Mouse (Mus musculus) heart, adult 2 months (tissue): ENCODE data around the gene Cd200r3. TPM values are rescaled to one million over a fixed set of nuclear protein-coding genes. Genes with fewer than 3 reads are reported as not detected.

Experiments
- DNase-seq, 2 experiments: peaks; one replicate each; pipeline ENCODE4 v3.0.0; 2021
- H3K27ac ChIP-seq: fragments of 200-600 bp; 2 replicates; pipeline ENCODE4 v1.8.1; 2022
- H3K27me3 ChIP-seq: fragments of 200-500 bp; 2 replicates; pipeline ENCODE4 v1.6.1; 2012; ENCODE audit warnings: mild to moderate bottlenecking, low read length, inconsistent platforms, mixed read lengths; ENCODE audit not compliant: control insufficient read depth, insufficient read depth
- H3K36me3 ChIP-seq: fragments of 200-500 bp; 2 replicates; pipeline ENCODE4 v1.6.1; 2012; ENCODE audit warnings: low read length, inconsistent platforms; ENCODE audit not compliant: control insufficient read depth, insufficient read depth
- H3K4me1 ChIP-seq: fragments of 200-500 bp; 2 replicates; pipeline ENCODE4 v1.6.1; 2011; ENCODE audit warnings: low read length; ENCODE audit not compliant: control insufficient read depth, insufficient read depth
- H3K4me3 ChIP-seq: fragments of 200-600 bp; 2 replicates; pipeline ENCODE4 v1.8.1; 2022
- H3K79me2 ChIP-seq: fragments of 200-500 bp; replicated peaks from 2 replicates; pipeline ENCODE4 v1.6.1; 2012; ENCODE audit warnings: mild to moderate bottlenecking, inconsistent platforms, low read length, moderate library complexity, mixed read lengths; ENCODE audit not compliant: control insufficient read depth, insufficient read depth
- H3K9ac ChIP-seq: fragments of 200-500 bp; 2 replicates; pipeline ENCODE4 v1.6.1; 2012; ENCODE audit warnings: low read depth, mild to moderate bottlenecking, control low read depth, inconsistent platforms, low read length, mixed read lengths
- CTCF ChIP-seq: fragments of 200-600 bp; IDR thresholded peaks from 2 replicates; pipeline ENCODE4 v1.8.1; 2022; ENCODE audit warnings: antibody characterized with exemption, mild to moderate bottlenecking, moderate library complexity
- EP300 ChIP-seq: fragments of 200-500 bp; IDR thresholded peaks from 2 replicates; pipeline ENCODE4 v1.6.1; 2011; ENCODE audit warnings: low read depth, low read length, control low read depth; ENCODE audit not compliant: insufficient read depth
- POLR2A ChIP-seq: fragments of 200-500 bp; IDR thresholded peaks from 2 replicates; pipeline ENCODE4 v1.6.1; 2011; ENCODE audit warnings: mild to moderate bottlenecking, low read depth, low read length, control low read depth; ENCODE audit not compliant: insufficient read depth
- WGBS: fragments of 180-500 bp; shearing (Covaris S2); methylation state at CpG from one replicate; pipeline ENCODE4 v1.1.7; 2018; 5-methylcytosine and 5-hydroxymethylcytosine counted together
- intact Hi-C: fragments of 180-260 bp; cut with DNase I; formaldehyde crosslinking; loops from one replicate; pipeline ENCODE4 v1.15.1; 2025
- polyA plus RNA-seq: library from polyadenylated mRNA; depleted of rRNA; stranded (reverse); fragments of >200 nt; gene quantifications from 2 replicates; pipeline ENCODE4 v1.2.3, GENCODE M21; 2012
- total RNA-seq, 2 experiments: library from RNA; stranded (reverse); gene quantifications; 2 replicates each; pipeline ENCODE4 v1.2.3; 2021

Cd200r3 gene
- total and polyA plus RNA-seq, 3 experiments = not detected

GRCm38 (mm10) chr16:45009634-45010033 lies 66.2 kb downstream of the Cd200r3 start:
- H3K9ac ChIP-seq = no peak overlapping the region
- no peaks in the 10 kb centered on the region for H3K27me3 ChIP-seq
- TF ChIP-seq POLR2A = 0 out of 2 replicates have a peak, but pooled peaks have one; percentile 48
- TF ChIP-seq EP300 = 0 out of 2 replicates have a peak, but pooled peaks have one; percentile 6
- TF ChIP-seq CTCF = no peak
- peak overlapping the region; percentile 73 for H3K27ac ChIP-seq
- WGBS = 29% methylated on average over 5 of the region's 5 CpGs
- no peaks in the 10 kb centered on the region for H3K79me2 ChIP-seq
- intact Hi-C loops = no loop called here
- H3K4me3 ChIP-seq = no peak overlapping the region
- DNase-seq = peak; percentile 45 to 78
- H3K4me1 ChIP-seq = no peaks in the 10 kb centered on the region; the same call in 1 of the 2 replicates
- no peaks in the 10 kb centered on the region for H3K36me3 ChIP-seq

DNA sequence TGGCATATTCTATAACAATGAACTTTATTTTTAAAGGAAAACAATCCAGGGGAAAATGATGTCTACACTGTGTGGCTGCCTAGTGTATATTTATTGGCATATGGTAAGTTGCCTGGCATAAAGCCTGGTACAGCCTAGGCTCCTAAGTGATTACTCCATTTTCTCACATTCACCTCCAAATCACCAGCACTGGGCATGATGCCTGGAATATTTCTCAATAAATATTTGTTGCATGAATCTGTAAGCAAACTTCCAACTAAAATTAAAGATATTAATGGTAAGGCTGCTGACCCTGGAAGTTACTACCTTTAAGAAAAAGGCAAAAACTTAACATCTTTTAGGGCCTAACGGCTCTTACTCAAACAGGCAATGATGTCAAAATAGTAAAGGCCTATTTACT lies 72.1 kb downstream of the Cd200r3 start:
- no peaks in the 10 kb centered on the region; the same call in 1 of the 2 replicates for H3K4me1 ChIP-seq
- H3K4me3 ChIP-seq = no peak overlapping the region
- TF ChIP-seq POLR2A (no peak), EP300 (no peak), CTCF (no peak)
- no peak for DNase-seq
- H3K27ac ChIP-seq = peak overlapping the region; percentile 11; the same call in 1 of the 2 replicates
- H3K79me2 ChIP-seq = no peaks in the 10 kb centered on the region
- H3K27me3 ChIP-seq = no peaks in the 10 kb centered on the region
- intact Hi-C loops = no loop called here
- H3K9ac ChIP-seq = no peak overlapping the region
- no peaks in the 10 kb centered on the region for H3K36me3 ChIP-seq
- WGBS = 93% methylated on average over 1 of the region's 1 CpGs

- no peaks in the 10 kb centered on the region for H3K27me3 ChIP-seq
- no peak overlapping the region for H3K9ac ChIP-seq
- H3K27ac ChIP-seq = no peak overlapping the region
- no peak for DNase-seq
- intact Hi-C loops = no loop called here
- no peaks in the 10 kb centered on the region for H3K36me3 ChIP-seq
- H3K79me2 ChIP-seq = no peaks in the 10 kb centered on the region
- TF ChIP-seq POLR2A (no peak), CTCF (no peak), EP300 (no peak)
- WGBS = 57% methylated on average over 3 of the region's 3 CpGs
- no peak overlapping the region for H3K4me3 ChIP-seq
- H3K4me1 ChIP-seq = no peaks in the 10 kb centered on the region; the same call in 1 of the 2 replicates
Observed at GRCm38 (mm10) chr16:45016488-45016887, 73.0 kb downstream of the Cd200r3 start.

- no peak for DNase-seq
- no peak overlapping the region for H3K9ac ChIP-seq
- WGBS = 79% methylated on average over 2 of the region's 2 CpGs
- H3K27ac ChIP-seq = no peak overlapping the region
- H3K79me2 ChIP-seq = no peaks in the 10 kb centered on the region
- TF ChIP-seq EP300 (no peak), CTCF (no peak), POLR2A (no peak)
- intact Hi-C loops = no loop called here
- no peaks in the 10 kb centered on the region; the same call in 1 of the 2 replicates for H3K4me1 ChIP-seq
- no peaks in the 10 kb centered on the region for H3K36me3 ChIP-seq
- H3K4me3 ChIP-seq = no peak overlapping the region
- no peaks in the 10 kb centered on the region for H3K27me3 ChIP-seq
Observed at GRCm38 (mm10) chr16:45018868-45019267, 75.4 kb downstream of the Cd200r3 start.

DNA sequence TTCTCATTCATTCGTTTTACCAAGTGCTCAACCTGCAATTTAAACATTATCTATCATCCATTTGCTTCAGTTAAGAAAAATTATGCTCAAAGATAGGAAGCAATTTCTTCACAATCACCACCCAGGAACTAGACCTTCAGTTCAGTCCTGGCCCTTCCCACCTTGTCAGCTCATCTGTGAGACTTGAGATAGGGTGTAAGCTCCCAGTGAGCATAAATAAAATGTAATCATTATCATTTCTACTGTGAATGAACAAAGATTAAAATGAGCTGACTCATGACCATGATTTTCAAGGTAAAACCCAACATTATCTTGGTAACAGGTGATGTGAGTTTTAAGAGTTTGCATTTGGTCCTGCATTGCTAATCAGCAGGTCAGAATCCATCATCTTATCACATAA lies 76.6 kb downstream of the Cd200r3 start:
- 74% methylated on average over 1 of the region's 1 CpGs for WGBS

GRCm38 (mm10) chr16:45020669-45021309 lies 77.3 kb downstream of the Cd200r3 start:
- DNase-seq = no peak
- no peaks in the 10 kb centered on the region for H3K27me3 ChIP-seq
- no peaks in the 10 kb centered on the region for H3K79me2 ChIP-seq
- no peak for TF ChIP-seq EP300
- TF ChIP-seq CTCF = no peak
- no peak for TF ChIP-seq POLR2A
- WGBS = 91% methylated on average over 2 of the region's 2 CpGs
- no peak overlapping the region for H3K4me3 ChIP-seq
- no peak overlapping the region for H3K27ac ChIP-seq
- intact Hi-C loops = loop anchor here (5.0 kb wide), 1 partner anchor 253 kb away; the partner anchor contains the start of gene Cd200r1
- H3K36me3 ChIP-seq = no peaks in the 10 kb centered on the region
- H3K9ac ChIP-seq = no peak overlapping the region
- H3K4me1 ChIP-seq = no peaks in the 10 kb centered on the region; the same call in 1 of the 2 replicates

More for the DNA sequence above, 76.6 kb downstream of the Cd200r3 start:
- H3K4me3 ChIP-seq = no peak overlapping the region
- no peaks in the 10 kb centered on the region; the same call in 1 of the 2 replicates for H3K4me1 ChIP-seq
- H3K27ac ChIP-seq = no peak overlapping the region
- no peaks in the 10 kb centered on the region for H3K27me3 ChIP-seq
- no peaks in the 10 kb centered on the region for H3K36me3 ChIP-seq
- H3K79me2 ChIP-seq = no peaks in the 10 kb centered on the region
- TF ChIP-seq CTCF (no peak), POLR2A (no peak), EP300 (no peak)
- intact Hi-C loops = loop anchor here (5.0 kb wide), 1 partner anchor 253 kb away; the partner anchor contains the start of gene Cd200r1
- H3K9ac ChIP-seq = no peak overlapping the region
- DNase-seq = no peak
